Mouse (Mus musculus) gastrocnemius, postnatal 25 days (tissue): Measurements from ENCODE around the gene Mill2. TPM values are rescaled to one million over a fixed set of nuclear protein-coding genes. Genes with fewer than 3 reads are reported as not detected.
A peak's percentile ranks its signal among the peaks of the same experiment; 100 is the strongest.
"Not testable (repeated sequence)": the region's sequence is repeated elsewhere in the genome, so short reads cannot be mapped to it uniquely, and the experiment has no call there.

Experiments used
- DNase-seq: peaks from one replicate; pipeline ENCODE4 v3.0.0; 2022
- long read RNA-seq, 2 experiments: library from polyadenylated mRNA; stranded (forward); transcript quantifications; one replicate each; pipeline ENCODE4 v2.0.0; 2021
- total RNA-seq, 2 experiments: library from RNA; stranded (reverse); gene quantifications; 1 replicate in 1 of 2; 2 replicates in 1 of 2; pipeline ENCODE4 v1.2.3; 2021

The Mill2 gene
- total RNA-seq, result 1 to 10 TPM; 2.8 to 3.4 TPM
- long read RNA-seq, experiment 1, partial matches to known transcripts, result 0 of 3 reads
- long read RNA-seq, experiment 1, other reads (novel, unspliced or antisense), result 3 of 3 reads
- long read RNA-seq, experiment 2, partial matches to known transcripts, result 0 of 3 reads
- long read RNA-seq, experiment 2, other reads (novel, unspliced or antisense), result 3 of 3 reads

DNA sequence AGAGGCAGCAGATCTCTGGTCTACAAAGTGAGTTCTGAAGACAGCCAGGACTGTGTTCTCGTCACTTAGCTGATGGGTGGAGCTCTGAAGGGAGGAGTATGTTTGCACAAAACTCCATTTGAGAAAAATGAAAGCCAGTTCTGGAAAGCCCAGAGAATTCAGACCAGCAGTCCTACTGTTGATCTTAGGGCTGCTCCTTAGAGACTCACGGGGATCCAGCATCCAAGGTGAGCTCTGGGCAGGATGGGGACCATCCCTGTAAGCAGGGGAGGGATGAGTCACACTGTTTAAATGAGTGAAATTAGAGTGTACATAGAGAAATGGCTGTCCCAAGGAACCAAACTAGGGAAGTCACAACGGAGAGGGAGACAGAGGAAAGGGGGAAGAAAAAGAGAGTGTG, at the start of gene Mill2:
TSS of gene Mill2 (plus strand) at position 102 of the 400 bp plus-strand sequence.
- no peak for DNase-seq

DNA sequence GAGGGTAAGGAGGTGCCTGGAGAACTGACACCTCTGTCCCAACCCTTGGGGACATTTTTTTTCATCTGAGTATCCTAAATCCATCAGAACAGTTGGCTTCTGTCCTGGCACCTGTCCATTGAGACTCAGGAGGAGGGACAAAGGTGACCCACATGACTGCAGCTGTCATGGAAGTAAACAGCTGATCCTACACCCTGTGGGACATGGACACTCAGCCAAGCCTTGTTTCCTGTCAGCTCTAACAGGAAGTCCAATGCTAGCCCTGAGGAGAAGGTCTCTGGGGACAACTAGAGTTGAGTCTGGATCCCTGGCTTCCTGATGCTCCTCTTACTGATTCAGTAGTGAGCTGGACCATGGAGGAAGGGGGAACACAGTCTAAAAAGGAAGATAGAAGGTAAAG, 49.1 kb upstream of the Mill2 start:
- DNase-seq, result not testable (repeated sequence)

DNA sequence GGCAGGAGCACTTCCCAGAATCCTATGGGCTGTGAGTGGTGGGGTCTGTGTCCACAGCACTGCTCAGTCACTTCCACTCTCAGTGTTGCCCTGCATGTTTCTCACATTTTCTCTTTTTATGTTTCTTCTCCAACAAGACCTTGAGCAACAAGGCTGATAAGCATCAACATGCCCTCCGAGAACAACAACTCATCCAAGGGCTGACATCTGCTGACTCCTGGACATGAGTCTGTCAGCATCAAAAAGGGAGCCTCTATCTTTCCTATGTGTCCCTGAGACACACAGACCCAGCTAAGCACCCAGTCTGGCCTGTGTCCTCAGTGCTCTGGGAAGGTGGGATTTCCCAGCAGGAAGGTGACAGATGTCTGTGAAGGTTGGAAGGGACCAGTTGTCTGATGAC, 41.3 kb upstream of the Mill2 start, which contains the start of gene Psg19:
TSS of gene Psg19 (minus strand) at position 101 of the 400 bp plus-strand sequence.
- no peak for DNase-seq

DNA sequence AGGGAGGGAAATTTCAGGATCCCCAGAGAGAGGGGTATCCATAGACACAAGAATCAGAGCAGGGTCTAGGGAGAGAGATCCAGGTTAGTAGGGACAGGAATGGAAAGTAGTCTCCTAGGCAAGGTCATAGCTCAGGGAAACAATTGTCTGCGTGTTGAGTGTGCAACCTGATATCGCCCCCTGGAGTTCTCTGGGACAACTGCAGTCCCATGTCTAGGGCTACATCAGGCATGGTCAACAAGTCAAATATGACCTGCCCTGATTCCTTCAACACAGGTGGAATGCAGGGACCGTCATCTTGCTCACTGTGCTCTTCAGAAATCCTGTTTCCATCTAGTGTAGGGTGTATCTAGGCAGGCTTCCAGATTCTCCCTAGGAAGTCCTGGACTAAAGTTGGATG, 40.6 kb upstream of the Mill2 start:
- DNase-seq, result no peak

DNA sequence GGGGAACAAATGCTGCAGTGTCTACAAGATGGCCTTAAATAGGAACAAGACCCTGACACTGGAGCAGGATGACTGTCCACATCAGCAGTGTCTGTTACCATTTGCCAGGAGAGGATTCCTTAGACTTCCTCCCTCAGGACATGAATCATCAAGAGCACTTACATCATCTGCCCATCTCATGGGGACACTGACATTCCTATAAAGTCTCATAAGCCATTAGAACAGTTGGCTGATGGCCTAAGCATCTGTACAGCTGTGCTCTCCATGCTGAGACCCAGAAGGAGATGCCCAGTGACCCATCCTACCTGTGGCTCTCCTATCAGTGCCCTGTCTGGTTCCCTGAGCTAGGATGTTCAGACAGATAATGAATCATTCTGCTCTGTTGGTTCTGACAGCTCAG, 36.2 kb upstream of the Mill2 start:
- no peak for DNase-seq

DNA sequence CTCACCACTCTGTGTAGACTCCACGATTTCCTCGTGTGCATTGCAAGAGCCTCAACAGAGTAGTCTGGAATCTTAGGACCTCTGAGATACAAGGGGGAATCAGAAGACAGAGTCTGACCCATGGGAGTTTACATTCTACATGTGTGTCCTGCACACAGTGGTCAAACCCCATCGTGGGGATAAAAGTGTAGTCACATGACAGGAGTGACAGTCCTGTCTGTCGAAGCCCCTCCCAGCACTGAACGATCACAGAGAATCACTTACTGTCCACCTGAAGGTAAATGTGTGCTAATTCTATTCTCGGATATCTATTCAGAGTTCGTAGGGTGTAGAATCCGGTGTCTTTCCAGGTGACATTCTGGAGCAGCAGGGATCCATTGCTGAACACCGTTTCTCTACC, 21.5 kb upstream of the Mill2 start:
- no peak for DNase-seq

DNA sequence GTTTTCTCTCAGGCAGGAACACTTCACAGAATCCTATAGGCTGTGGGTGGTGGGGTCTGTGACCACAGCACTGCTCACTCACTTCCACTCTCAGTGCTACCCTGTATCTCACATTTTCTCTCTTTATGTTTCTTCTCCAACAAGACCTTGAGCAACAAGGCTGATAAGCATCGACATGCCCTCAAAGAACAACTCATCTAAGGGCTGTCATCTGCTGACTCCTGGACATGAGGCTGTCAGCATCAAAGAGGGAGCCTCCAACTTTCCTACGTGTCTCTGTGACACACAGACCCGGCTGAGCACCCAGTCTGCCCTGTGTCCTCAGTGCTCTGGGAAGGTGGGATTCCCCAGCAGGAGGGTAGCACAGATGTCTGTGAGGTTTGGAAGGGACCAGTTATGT, 18.3 kb upstream of the Mill2 start, which contains the start of gene Psg17:
TSS of gene Psg17 (minus strand) at position 101 of the 400 bp plus-strand sequence.
- DNase-seq, result no peak

DNA sequence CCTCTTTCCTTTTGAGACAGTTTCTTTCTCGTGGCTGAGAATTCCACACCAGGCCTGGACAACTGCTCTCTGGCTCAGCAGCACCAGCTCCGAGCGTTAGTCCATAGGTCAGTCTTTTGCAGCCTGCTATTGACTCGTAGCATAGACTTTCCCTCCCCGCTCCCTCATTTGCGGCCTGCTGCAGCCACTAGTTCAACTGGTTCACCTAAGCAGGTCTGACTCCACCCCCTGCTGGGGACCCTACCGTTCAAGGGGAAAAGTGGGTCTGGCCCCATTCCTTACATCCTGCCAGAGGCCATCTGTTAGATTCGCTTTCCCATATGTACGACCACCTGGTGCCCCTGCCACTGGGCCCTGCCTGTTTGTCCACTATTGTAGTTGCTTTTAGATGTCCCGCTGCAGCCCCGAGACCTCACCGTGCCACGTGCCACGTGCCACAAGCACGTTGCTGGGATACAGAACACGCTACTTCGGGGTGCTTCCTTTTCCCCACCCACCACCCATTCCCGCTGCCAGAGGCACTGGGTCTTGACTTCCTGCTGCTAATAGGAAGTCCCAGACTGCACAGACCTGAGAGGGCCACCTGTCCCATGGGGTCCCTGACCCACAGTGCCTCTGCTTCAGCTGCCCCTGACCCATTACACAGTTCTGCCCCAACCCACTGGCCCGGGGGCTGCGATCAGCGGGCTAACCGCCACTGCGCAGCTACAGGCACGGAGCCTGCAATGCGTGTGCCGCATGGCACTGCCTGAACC, 11.8 kb upstream of the Mill2 start:
- DNase-seq, result no peak

DNA sequence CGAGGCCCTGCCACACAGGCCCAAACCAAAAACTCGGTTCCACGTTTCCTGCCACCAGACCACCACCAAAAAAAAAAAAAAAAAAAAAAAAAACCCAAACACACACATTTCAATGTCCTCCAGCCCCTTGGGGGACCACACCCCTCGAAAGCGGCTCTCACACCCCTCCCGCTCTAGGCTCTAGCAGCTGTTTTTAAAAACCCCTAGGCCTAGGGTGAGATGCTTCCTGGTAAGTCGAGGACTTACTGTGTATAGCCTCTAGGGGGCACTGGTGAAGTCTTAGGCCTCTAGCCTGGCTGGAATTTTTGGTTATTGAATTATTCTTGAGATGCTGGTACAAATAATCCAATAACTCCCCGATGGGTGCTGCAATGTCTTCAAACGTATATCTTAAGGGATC, 11.2 kb upstream of the Mill2 start:
- no peak for DNase-seq

DNA sequence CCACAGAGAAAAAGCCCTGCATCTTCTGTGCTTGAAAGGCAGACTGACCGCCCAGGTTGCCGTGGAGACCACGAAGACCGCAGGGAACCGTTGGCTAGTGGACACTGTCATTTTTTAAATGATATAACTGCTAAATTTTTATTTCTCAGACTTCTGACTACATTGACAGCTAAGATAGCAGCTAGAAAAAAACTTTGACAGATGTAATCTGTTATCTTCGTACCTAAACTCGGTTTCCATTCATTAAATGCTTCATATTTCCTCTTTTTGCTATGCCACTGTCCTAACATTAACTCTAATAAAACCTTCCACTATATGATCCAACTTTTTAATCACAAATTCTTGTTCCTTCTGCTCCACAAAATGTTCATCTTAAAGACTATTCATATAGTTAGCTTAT, 10.2 kb upstream of the Mill2 start:
- DNase-seq, result no peak

DNA sequence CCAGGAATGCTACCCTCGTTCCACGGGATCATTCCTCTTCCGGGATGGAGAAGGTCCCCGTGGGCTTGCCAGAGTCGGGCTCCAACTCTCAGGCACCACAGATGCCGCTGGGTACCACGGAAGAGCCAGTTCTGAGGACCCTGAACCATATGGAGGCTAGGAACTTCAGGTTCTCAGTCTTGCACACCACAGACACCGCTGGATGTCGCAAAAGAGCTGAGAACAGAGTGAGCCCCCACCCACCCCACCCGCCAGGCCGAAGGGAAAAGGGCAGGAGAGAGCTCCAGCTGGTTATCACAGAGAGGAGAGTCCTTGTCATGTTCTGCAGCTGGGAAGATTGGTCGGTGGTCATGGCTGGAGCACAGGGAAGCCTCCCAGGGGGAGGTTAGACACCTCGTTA, 7.5 kb upstream of the Mill2 start:
- DNase-seq, result no peak

DNA sequence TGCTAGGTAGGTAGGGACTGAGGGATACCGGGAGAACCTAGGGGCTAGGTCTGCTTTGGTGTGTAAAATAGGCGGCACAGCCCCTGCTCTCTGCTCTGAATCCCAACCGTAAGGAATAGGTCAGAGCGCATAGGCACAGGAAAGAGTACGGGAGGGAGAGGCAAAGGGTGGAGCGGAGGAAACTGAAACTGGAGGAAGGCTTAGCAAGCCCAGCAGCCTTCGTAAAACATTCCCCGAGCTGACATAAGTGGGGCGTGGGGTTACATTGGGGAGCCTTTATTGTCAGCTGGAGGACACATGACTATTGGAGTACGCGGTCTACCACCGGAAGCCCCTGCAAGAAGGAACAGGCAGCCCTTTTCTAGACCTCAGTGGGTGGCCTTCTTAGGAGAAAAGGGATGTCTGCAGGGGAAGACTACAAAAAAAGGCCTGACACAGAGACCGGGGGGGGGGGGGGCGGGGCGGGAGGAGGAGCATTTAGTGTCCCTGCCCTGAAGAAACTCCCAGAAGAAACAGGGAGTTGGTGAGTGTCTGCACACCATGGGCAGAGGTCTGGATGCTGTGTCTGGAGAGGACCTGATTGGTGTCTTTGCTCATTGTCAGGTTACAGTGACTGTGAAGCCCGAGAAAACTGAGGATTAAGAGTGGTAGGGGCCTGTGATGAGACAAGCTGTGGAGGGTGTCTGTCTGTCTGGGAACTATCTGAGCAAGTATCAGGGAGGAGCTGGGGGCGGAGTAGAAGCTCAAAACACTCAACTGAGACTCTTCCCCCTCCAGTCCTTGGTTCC, 814 bp downstream of the Mill2 start:
- DNase-seq, result peak; percentile 61

DNA sequence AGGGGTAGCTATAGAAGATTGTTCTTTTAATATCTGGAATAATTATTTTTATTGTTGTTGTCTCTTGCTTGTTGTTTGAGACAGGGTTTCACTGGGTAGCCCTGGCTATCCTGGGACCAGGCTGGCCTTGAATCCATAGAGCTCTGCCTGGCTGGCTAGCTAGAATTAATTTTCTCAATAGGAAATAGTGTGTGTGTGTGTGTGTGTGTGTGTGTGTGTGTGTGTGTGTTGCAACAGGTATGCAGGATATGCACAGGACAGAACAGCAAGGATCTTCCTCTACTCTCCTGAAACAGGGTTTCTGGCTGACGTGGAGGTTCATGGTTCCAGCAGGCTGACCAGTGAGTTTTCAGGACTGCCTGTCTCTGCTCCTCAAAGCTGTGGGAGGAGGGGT, 1.4 kb downstream of the Mill2 start:
- no peak for DNase-seq

DNA sequence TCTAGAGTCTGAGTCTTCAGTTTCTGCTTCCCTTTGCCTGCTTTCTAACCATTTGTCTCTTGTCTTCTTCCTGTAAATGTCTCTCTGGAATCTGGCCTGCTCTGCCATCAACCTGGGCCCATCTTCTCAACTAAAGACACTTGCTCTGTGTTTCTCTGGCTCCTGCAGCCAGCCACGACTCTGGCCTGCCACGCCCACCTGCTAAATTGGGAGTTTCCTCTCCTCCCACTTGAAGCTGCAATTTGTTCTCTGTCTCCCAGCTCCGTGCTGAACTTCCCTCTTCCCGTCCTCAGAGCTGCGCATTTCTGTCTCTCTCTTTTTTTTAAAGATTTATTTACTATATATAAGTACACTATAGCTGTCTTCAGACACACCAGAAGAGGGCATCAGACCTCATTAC, 5.0 kb downstream of the Mill2 start:
- DNase-seq, result no peak

DNA sequence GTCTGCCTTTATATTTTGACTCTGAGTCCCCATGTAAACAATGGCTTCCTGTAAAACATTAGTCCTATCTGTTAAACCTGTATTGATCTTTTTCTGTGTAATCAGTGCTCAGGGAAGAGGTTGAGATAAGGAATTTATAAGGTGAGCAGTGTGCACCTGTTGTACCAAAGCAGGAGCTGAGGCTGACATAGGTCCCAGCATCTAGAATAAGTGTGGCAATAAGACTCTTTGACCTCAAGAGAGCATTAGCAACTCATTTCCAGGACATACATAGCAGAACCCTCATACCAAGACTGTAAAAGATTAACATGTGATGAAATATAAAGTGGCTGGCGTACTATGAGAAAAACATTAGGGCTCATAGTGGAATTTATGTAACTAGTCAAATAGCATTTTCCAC, 8.6 kb downstream of the Mill2 start:
- DNase-seq, result no peak

DNA sequence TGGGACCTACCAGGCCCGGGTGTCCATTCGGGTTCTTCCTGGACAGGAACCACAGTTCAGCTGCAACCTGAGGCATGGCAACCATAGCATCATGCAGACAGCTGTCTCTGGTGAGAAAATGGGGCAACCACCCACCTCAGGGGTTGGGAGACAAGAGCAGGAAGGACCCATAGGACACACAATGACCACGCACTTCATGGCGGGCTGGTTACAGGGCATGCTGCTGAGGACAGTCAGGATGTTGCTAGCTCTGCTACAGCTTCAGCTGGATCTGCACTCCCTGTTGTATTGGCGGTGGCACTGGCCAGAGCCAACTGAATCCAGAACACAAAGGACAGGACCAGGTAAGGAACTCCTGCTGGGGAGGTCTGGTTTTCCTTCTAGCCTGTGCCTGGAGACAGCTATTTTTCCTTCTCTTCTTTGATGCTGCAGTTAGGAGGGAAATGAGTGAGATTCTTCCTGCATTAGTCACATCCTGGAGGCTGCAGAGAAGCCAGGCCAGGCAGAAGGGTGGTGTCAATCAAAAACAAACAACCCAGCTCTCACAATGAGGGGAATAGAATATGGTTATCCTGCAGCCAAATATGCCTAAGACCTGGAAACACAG, 18.6 kb downstream of the Mill2 start:
- DNase-seq, result peak; percentile 25

DNA sequence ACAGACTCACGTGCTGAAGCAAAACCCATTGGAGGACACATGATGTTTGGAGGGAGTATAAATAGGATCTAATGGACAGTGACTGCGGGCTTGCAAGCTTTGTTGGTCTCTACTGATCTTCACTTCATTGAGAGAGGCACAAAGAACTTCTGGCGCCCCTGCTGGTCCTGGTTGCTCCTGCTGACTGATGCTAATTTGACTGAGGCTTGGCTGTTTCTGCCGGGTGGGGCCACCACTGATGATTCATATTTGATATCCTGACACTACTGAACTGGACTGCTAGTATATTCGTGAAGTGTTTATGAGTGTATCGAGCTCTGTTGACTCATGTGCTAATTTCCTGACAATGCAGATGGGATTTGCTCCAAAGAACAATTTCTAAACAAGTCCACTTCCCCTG, 23.0 kb downstream of the Mill2 start:
- no peak for DNase-seq

DNA sequence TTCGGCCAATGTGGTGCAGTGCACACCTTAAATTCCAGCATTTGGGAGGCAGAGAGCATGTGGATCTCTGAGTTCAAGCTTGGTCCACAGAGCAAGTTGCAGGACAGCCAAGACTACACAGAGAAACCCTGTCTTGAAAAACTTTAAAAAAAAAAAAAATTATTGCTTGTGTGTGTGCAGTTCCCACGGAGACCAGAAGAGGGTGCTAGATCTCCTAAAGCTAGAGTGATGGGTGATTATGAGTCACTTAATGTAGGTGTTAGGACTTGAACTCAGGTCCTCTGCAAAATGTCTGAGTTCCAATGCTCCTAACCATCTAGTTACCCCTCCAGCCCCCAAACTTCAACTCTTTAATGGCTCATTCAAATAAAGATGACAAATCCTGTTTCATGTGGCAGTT, 28.7 kb downstream of the Mill2 start:
- no peak for DNase-seq

DNA sequence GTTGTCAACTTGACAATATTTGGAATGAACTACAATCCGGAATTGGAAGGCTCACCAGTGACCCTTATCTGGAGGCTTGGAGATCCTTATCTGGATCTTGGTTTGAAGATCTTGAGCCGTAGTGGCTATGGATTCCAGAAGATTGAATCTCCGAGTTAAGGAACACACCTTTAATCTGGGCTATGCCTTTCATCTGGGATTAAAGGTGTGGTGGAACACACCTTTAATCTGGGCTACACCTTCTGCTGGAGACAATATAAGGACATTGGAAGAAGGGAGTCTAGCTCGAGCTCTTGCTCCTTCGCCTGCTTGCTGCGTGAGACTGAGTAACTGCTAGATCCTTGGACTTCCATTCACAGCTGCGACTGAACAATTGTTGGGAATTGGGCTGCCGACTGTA, 31.3 kb downstream of the Mill2 start, which contains the start of gene Pglyrp1:
TSS of gene Pglyrp1 (plus strand) at position 301 of the 400 bp plus-strand sequence.
- not testable (repeated sequence) for DNase-seq

DNA sequence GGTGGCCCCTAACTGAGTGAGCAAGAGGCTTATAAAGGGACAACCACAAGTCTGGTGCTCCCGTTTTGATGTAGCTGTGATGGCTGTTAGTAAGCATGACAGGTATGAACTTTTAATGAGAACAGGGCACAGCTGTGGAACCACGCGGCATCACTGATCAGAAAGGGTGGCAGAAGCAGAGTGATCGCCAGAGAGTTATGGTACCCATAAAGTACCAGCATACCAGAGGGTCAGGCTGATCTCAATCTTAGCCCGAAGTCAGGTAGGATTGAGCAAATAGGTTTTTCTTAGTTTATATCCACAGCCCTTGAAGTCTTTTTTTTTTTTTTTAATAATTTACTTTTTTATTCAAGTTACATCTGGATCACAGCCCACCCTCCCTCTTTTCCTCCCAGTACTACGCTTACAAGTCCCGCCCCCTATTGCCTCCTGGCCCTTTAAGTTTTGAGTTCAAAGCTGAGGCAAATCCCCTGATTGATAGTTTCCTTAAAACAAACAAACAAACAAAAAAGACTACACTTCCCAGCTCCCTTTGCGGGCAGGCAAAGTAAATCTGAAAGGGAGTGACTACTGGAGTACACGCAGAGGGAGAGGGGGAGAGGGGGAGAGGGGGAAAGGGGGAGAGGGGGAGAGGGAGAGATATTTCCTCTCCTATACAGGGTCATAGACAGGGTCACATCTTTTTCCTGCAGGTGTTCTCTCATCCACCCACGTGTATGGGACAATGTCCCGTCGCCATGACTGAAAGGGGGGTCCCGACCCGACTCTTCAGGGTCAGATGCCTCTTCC, 32.4 kb downstream of the Mill2 start:
- no peak for DNase-seq

DNA sequence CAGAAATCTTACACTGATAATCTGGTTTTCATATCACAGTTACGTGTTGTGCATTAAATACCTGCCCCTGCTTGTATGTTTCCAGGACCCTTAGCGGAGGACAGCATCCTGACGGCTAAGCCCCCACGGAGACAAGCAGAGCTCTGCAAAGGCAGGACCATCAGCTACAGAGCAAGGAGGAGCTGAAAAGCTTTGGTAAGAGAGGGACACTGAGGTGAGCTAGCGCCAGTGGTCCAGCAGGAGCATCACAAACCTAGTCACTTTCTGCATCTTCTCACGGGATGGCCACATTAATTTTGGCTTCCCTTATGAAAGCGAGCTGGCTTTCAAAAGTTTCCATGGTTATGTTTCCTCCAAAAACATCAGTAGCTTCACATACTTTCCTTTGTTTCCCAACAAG, 33.0 kb downstream of the Mill2 start:
- no peak for DNase-seq

DNA sequence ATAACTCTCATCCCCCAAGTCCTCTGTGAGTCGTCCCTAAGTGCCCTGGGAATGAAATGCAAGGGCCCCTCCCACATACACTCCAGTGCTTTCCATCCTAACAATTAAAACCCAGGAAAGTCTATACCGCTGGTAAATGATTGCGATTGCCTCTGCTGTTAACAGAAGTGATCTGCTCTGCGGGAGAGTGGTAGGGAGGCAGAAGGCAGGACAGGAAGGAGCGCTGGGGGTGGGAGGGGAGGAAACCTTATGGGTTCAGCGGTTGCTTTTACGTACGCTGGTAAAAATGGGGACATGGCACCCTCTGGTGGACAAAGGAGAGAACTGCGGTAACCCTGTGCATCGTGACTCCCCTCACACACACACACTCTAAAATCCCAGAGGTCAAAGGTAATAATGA, 33.5 kb downstream of the Mill2 start:
- DNase-seq, result peak; percentile 37
